Mouse (Mus musculus): Measurements from ENCODE around the gene Gm21994. TPM values are rescaled to one million over a fixed set of nuclear protein-coding genes. Genes with fewer than 3 reads are reported as not detected.
"Not testable (repeated sequence)": the region's sequence is repeated elsewhere in the genome, so short reads cannot be mapped to it uniquely, and the experiment has no call there.

Gm21994 gene
- 3.3 and 3.8 TPM in 2 replicates for total RNA-seq (2012; rRNA removed)
- total RNA-seq (2014; rRNA removed), result 9.3 and 13.6 TPM in 2 replicates
- 8.7 and 9.4 TPM in 2 replicates for polyA plus RNA-seq (2012; ENCODE audit: insufficient read length, low read depth)

- H3K4me1 ChIP-seq (ENCODE audit: control insufficient read depth in 1 of 2, insufficient read depth in 2 of 2); H3K9me3 ChIP-seq (replicated peaks; ENCODE audit: low read length); H3K79me2 ChIP-seq (replicated peaks; ENCODE audit: control insufficient read depth, extremely low read depth, insufficient read depth, poor library complexity, severe bottlenecking); in situ Hi-C loops (cut with MboI; ENCODE audit: low pct_ligation_motif_present, low pct_unique_long_range_greater_than_20kb, low sequenced_read_pairs); DNase-seq (ENCODE audit: extremely low read depth); H3K4me3 ChIP-seq (replicated peaks in 1 of 3; ENCODE audit: low read depth in 2 of 3, low read length in 2 of 3, poor library complexity in 1 of 3); H3K9ac ChIP-seq (ENCODE audit: insufficient read depth, low read depth); dilution Hi-C loops (cut with MboI; ENCODE audit: extremely low pct_ligation_motif_present, extremely low pct_unique_long_range_greater_than_20kb, low sequenced_read_pairs); H3K27me3 ChIP-seq (replicated peaks); H3K4me2 ChIP-seq (ENCODE audit: insufficient read depth, low read depth, poor library complexity, severe bottlenecking); H3K36me3 ChIP-seq (replicated peaks in 1 of 2; ENCODE audit: control insufficient read depth in 1 of 2, insufficient read depth in 1 of 2, low read length in 1 of 2); H3K27ac ChIP-seq (ENCODE audit: insufficient read depth, low read depth): not testable (repeated sequence)
Measured at GRCm38 (mm10) chr2:150255491-150255890, at the start of gene Gm21994. Gene Gm21994, minus strand, starts transcription at chr2:150255591.

GRCm38 (mm10) chr2:150299096-150299495 is 43.7 kb upstream of the Gm21994 start:
- no peaks in the 10 kb centered on the region for H3K4me1 ChIP-seq (ENCODE audit: control insufficient read depth in 1 of 2, insufficient read depth in 2 of 2)
- in situ Hi-C loops (cut with MboI; ENCODE audit: low pct_ligation_motif_present, low pct_unique_long_range_greater_than_20kb, low sequenced_read_pairs), result no loop called here

GRCm38 (mm10) chr2:150293669-150294068 is 38.3 kb upstream of the Gm21994 start:
- Histone ChIP-seq H3K4me3 (replicated peaks in 1 of 3; ENCODE audit: low read depth in 2 of 3, low read length in 2 of 3, poor library complexity in 1 of 3) (no peak overlapping the region), H3K27ac (ENCODE audit: insufficient read depth, low read depth) (no peak overlapping the region), H3K36me3 (replicated peaks in 1 of 2; ENCODE audit: control insufficient read depth in 1 of 2, insufficient read depth in 1 of 2, low read length in 1 of 2) (no peaks in the 10 kb centered on the region), H3K27me3 (replicated peaks) (no peaks in the 10 kb centered on the region), H3K4me1 (ENCODE audit: control insufficient read depth in 1 of 2, insufficient read depth in 2 of 2) (no peaks in the 10 kb centered on the region), H3K9me3 (replicated peaks; ENCODE audit: low read length) (no peaks in the 10 kb centered on the region), H3K9ac (ENCODE audit: insufficient read depth, low read depth) (no peak overlapping the region), H3K79me2 (replicated peaks; ENCODE audit: control insufficient read depth, extremely low read depth, insufficient read depth, poor library complexity, severe bottlenecking) (no peaks in the 10 kb centered on the region), H3K4me2 (ENCODE audit: insufficient read depth, low read depth, poor library complexity, severe bottlenecking) (no peak overlapping the region)
- in situ Hi-C loops (cut with MboI; ENCODE audit: low pct_ligation_motif_present, low pct_unique_long_range_greater_than_20kb, low sequenced_read_pairs) (no loop called here), dilution Hi-C loops (cut with MboI; ENCODE audit: extremely low pct_ligation_motif_present, extremely low pct_unique_long_range_greater_than_20kb, low sequenced_read_pairs) (no loop called here)
- TF ChIP-seq RCOR1 (conservative IDR thresholded peaks at IDR 0.05; ENCODE audit: low read depth, low read length), result no peak
- no peak for TF ChIP-seq NRF1 (IDR thresholded peaks at IDR 0.05; ENCODE audit: low read depth, low read length)
- no peak for TF ChIP-seq MXI1 (IDR thresholded peaks at IDR 0.05; ENCODE audit: low read depth, low read length)
- no peak for TF ChIP-seq MAX (IDR thresholded peaks at IDR 0.05; ENCODE audit: low read length)
- no peak for TF ChIP-seq ELF1 (IDR thresholded peaks at IDR 0.05; ENCODE audit: low read depth, low read length)
- TF ChIP-seq CHD2 (IDR thresholded peaks at IDR 0.05; ENCODE audit: low read length), result no peak
- no peak for TF ChIP-seq CTCF (conservative IDR thresholded peaks at IDR 0.05 in 1 of 2, IDR thresholded peaks at IDR 0.05 in 1 of 2; ENCODE audit: low read depth in 2 of 2, low read length in 2 of 2)
- no peak for TF ChIP-seq HCFC1 (IDR thresholded peaks at IDR 0.05; ENCODE audit: low read depth, low read length)
- no peak for TF ChIP-seq POLR2A (IDR thresholded peaks at IDR 0.05; ENCODE audit: low read depth, low read length)
- no peak for TF ChIP-seq CHD1 (IDR thresholded peaks at IDR 0.05; ENCODE audit: low read depth, low read length)
- no peak for TF ChIP-seq TCF12 (IDR thresholded peaks at IDR 0.05; ENCODE audit: low read depth, low read length)
- no peak for DNase-seq (ENCODE audit: extremely low read depth)

More at GRCm38 (mm10) chr2:150299096-150299495, 43.7 kb upstream of the Gm21994 start:
- Histone ChIP-seq H3K36me3 (replicated peaks in 1 of 2; ENCODE audit: control insufficient read depth in 1 of 2, insufficient read depth in 1 of 2, low read length in 1 of 2) (no peaks in the 10 kb centered on the region), H3K27ac (ENCODE audit: insufficient read depth, low read depth) (no peak overlapping the region), H3K4me2 (ENCODE audit: insufficient read depth, low read depth, poor library complexity, severe bottlenecking) (no peak overlapping the region), H3K79me2 (replicated peaks; ENCODE audit: control insufficient read depth, extremely low read depth, insufficient read depth, poor library complexity, severe bottlenecking) (no peaks in the 10 kb centered on the region), H3K27me3 (replicated peaks) (no peaks in the 10 kb centered on the region), H3K4me3 (replicated peaks in 1 of 3; ENCODE audit: low read depth in 2 of 3, low read length in 2 of 3, poor library complexity in 1 of 3) (no peak overlapping the region), H3K9me3 (replicated peaks; ENCODE audit: low read length) (no peaks in the 10 kb centered on the region), H3K9ac (ENCODE audit: insufficient read depth, low read depth) (no peak overlapping the region)
- TF ChIP-seq MAX (IDR thresholded peaks at IDR 0.05; ENCODE audit: low read length) (no peak), BHLHE40 (IDR thresholded peaks at IDR 0.05; ENCODE audit: low read depth, low read length) (no peak), EP300 (IDR thresholded peaks at IDR 0.05; ENCODE audit: low read length) (no peak), CHD1 (IDR thresholded peaks at IDR 0.05; ENCODE audit: low read depth, low read length) (no peak), E2F4 (IDR thresholded peaks at IDR 0.05; ENCODE audit: insufficient replicate concordance, low read depth, low read length) (no peak), ZC3H11A (IDR thresholded peaks at IDR 0.05; ENCODE audit: low read depth, low read length) (no peak)
- DNase-seq (ENCODE audit: extremely low read depth), result no peak
- dilution Hi-C loops (cut with MboI; ENCODE audit: extremely low pct_ligation_motif_present, extremely low pct_unique_long_range_greater_than_20kb, low sequenced_read_pairs), result no loop called here

Measured in CH12.LX (cell line).